Mouse (Mus musculus) activated CD4-positive, CD25-positive, alpha-beta regulatory T cell (primary cell): ENCODE measurements around the gene Olfr1344. TPM values are rescaled to one million over a fixed set of nuclear protein-coding genes. Genes with fewer than 3 reads are reported as not detected.

ENCODE experiments used
- polyA plus RNA-seq, 2 experiments: library from polyadenylated mRNA; unstranded; fragments of 100-300 nt; shearing (Covaris generic); gene quantifications; one replicate each; pipeline ENCODE4 v1.2.1; 2017

Gene Olfr1344
- under 1 TPM in 1 of 2 experiments, not detected in 1; 0.11 TPM for polyA plus RNA-seq

DNA sequence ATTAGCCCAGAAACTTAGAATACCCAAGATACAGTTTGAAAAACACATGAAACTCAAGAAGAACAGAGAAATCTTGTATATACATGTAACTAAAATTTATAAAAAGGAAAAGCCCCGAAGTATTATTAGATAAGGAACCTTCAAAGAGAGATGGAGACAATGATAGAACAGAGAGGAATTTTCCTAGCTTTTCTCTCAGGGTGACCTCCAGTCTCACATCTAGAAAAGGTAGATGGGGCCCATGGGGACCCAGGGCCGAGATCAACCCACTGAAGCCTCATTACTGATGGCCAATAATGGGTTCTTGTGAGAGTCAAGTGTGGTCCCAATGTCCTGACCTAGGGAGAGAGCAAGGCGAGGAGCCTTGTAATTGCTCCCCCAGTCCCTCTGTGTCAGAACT, at the start of gene Olfr1344:
Gene Olfr1344 (plus strand): TSS at position 301 of the 400 bp plus-strand sequence.

DNA sequence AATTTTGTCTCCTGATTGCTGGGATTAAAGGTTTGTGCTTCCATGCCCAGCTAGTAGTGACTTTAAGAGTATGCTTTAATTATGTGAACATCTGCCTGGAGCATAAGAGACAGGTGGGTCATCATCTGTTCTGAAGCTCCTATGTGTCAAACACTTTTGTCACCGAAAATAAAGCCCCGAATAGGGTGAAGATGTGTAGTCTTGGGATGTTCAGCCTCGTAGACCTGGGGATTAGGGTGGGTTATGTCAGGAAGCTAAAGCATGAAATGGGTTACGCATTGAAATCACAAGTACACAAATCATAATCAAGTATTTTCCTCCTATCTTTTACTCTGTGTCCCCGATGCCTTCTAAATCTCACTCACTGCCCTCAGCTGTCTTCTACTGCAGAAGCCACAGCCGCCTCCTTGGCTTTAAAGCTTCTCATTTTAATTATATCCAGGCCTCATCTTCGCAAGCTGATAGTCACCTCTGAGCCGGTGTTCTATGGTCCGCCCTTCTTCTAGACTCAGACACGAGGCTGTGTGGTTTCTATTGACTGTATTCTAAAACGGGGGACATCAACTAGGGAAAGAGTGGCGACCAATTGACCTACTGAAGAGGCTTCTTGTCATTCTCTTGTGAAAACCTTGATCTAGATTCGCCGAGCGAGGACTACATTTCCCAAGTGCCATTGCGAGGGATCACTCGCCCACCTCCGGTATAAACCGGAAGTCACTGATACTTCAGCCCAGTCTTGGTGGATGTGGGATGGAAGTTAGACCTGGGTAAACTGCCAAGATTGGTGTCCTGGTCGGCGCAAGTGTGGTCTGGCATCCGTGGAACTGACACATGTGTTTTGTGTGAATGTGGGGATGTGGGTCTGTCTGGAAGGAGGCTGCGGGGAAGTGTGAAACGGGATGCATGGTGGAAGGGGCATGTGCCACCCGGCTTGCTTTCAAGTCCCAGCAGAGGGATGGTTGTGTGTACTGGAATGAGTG, 40.2 kb upstream of the Olfr1344 start, which contains the start of gene Smim17:
Gene Smim17 (plus strand): TSS at position 720 of the 980 bp plus-strand sequence.

DNA sequence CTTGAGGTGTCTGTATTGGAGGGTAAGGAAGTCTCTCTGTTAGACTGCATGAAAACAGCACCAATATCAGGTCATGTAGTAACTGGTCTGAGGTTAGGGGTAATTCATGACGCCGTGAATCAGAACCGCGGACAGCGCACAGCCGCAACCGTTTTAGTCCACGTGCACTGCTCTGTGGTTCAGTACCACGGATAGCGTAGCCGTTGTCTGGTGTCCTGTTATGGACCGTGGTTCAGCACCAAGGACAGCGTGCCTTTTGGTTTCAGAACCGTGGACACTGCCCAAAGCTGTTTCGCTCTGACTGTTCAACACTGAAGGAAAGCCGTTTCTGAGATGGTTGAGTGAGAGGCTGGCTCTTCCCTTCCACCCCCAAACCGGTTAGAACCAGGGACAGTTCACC, 28.4 kb upstream of the Olfr1344 start, which contains the start of gene Gm20715:
Gene Gm20715 (plus strand): TSS at position 235 of the 400 bp plus-strand sequence.

DNA sequence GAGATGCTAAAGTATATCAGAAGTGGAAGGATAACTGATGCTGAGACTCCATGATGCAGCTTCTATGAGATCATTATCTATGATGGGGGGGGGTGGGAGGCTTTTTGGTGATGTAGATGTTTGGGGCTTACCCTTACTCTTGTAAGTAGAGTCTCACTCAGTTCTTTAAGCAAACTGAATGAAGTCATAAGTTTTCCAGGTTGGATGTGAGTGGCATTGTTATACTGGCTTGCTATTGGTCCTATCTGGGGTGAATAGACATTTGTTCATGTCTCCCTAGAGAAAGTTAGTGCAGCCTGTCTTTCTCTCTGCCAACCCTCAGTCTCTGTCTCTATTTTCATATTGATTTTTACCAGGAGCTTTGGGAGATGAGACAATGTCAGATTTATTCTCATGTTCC, 17.4 kb downstream of the Olfr1344 start, which contains the start of gene Olfr1336:
Gene Olfr1336 (plus strand): TSS at position 301 of the 400 bp plus-strand sequence.

DNA sequence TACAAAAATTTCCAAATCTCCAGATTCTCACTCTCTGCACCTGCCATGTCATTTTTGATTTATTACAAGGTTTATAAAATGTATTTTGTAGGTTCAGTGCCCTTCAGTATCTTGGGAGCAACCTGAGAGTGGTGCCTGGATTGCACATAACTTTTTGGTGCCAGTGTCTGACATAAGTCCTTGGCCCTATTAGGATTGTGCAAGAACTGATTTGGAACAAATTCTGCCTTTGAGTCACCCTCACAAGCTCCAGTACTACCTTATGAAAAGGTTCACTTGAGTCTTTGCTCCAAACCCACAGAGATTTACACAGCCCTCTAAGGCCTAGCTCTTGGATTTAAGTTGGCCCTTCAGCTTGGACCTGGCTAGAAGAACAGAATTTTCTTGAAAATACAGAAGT, 28.5 kb downstream of the Olfr1344 start, which contains the start of gene Olfr1346:
Gene Olfr1346 (plus strand): TSS at position 151 of the 400 bp plus-strand sequence.

DNA sequence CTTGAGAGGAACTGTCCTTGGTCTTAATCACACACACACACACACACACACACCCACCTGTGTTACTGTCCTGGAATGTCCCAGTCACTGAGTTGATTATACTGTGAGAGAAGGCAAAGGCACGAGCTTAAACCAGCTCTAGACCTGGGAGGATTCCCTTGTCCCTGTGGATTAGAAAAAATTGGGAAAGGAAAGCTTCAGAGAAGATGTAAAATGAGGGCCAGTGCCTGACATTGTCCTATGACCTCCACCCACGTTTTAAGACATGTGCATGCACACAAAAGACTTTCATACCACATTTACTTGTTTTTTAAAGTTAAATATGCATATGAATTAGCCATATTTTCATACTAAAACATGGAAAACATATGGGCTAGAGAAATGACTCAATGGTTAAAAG, 48.4 kb downstream of the Olfr1344 start, which contains the start of gene Olfr5:
Gene Olfr5 (minus strand): TSS at position 101 of the 400 bp plus-strand sequence.

Other genes starting within 250 kb of the Olfr1344 start
- not detected for gene Galp, start 241.6 kb upstream of the Olfr1344 start, polyA plus RNA-seq
- not detected for gene Zscan5b, start 216.4 kb upstream of the Olfr1344 start, polyA plus RNA-seq
- gene Epp13, start 186.0 kb upstream of the Olfr1344 start, polyA plus RNA-seq, result not detected
- 1 to 10 TPM; 3.3 to 9.3 TPM for gene Zfp667, start 152.1 kb upstream of the Olfr1344 start, polyA plus RNA-seq
- gene Zfp583, start 107.4 kb upstream of the Olfr1344 start, polyA plus RNA-seq, result 1 to 10 TPM in 1 of 2 experiments, not detected in 1; 1.1 TPM
- under 1 TPM; 0.18 to 0.80 TPM for gene Gm3854, start 94.9 kb upstream of the Olfr1344 start, polyA plus RNA-seq
- 1 to 10 TPM; 1.3 to 3.0 TPM for gene Zfp78, start 75.4 kb upstream of the Olfr1344 start, polyA plus RNA-seq
- 1 to 10 TPM; 7.2 to 9.4 TPM for gene Zfp28, start 55.4 kb upstream of the Olfr1344 start, polyA plus RNA-seq
- gene Smim17, start 40.0 kb upstream of the Olfr1344 start, polyA plus RNA-seq, result not detected
- not detected for gene Gm20715, start 28.4 kb upstream of the Olfr1344 start, polyA plus RNA-seq
- under 1 TPM in 1 of 2 experiments, not detected in 1; 0.21 TPM for gene Olfr1336, start 17.5 kb downstream of the Olfr1344 start, polyA plus RNA-seq
- gene Olfr1346, start 28.4 kb downstream of the Olfr1344 start, polyA plus RNA-seq, result under 1 TPM in 1 of 2 experiments, not detected in 1; 0.09 TPM
- gene Olfr5, start 48.3 kb downstream of the Olfr1344 start, polyA plus RNA-seq, result not detected
- not detected for gene Olfr1347, start 61.1 kb downstream of the Olfr1344 start, polyA plus RNA-seq
- gene Olfr1348, start 70.1 kb downstream of the Olfr1344 start, polyA plus RNA-seq, result not detected
- gene Olfr1349, start 84.3 kb downstream of the Olfr1344 start, polyA plus RNA-seq, result not detected
- not detected for gene Olfr1350, start 126.2 kb downstream of the Olfr1344 start, polyA plus RNA-seq